Mouse (Mus musculus) embryonic facial prominence, embryonic 10.5 days (tissue): ENCODE data around the gene Ung. TPM values are rescaled to one million over a fixed set of nuclear protein-coding genes. Genes with fewer than 3 reads are reported as not detected.

Source experiments
- DNase-seq: peaks from one replicate; pipeline ENCODE4 v3.0.0-alpha.2; 2017; ENCODE audit warnings: low spot score
- H3K27ac ChIP-seq: fragments of 300-500 bp; sonication (generic); replicated peaks from 2 replicates; pipeline ENCODE4 v1.5.1; 2016; ENCODE audit warnings: mild to moderate bottlenecking
- H3K27me3 ChIP-seq: fragments of 300-500 bp; sonication (generic); replicated peaks from 2 replicates; pipeline ENCODE4 v1.6.1; 2016; ENCODE audit warnings: low read depth, mild to moderate bottlenecking; ENCODE audit not compliant: poor library complexity, severe bottlenecking
- H3K36me3 ChIP-seq: fragments of 300-500 bp; sonication (generic); replicated peaks from 2 replicates; pipeline ENCODE4 v1.6.1; 2016; ENCODE audit warnings: mild to moderate bottlenecking, moderate library complexity
- H3K4me1 ChIP-seq: fragments of 300-500 bp; sonication (generic); 2 replicates; pipeline ENCODE4 v1.6.1; 2016
- H3K4me3 ChIP-seq: fragments of 300-500 bp; sonication (generic); 2 replicates; pipeline ENCODE4 v1.5.1; 2016; ENCODE audit warnings: mild to moderate bottlenecking, moderate library complexity
- H3K9me3 ChIP-seq: fragments of 300-500 bp; sonication (generic); 2 replicates; pipeline ENCODE4 v1.6.1; 2016; ENCODE audit warnings: mild to moderate bottlenecking
- WGBS: fragments of 180-500 bp; shearing (Covaris S2); methylation state at CpG from one replicate; pipeline ENCODE4 v1.1.7; 2016; 5-methylcytosine and 5-hydroxymethylcytosine counted together
- polyA plus RNA-seq: library from polyadenylated mRNA; unstranded; fragments of >200 nt; fragmentation: Nextera tagmentation; extraction: Ambion mirVana; gene quantifications from 2 replicates; pipeline ENCODE4 v1.2.1, GENCODE M21; 2016

The Ung gene
- polyA plus RNA-seq, 1 experiment from 2014 or later, result 76.0 TPM

GRCm38 (mm10) chr5:114177966-114178719 is 48.0 kb downstream of the Ung start:
- Histone ChIP-seq H3K9me3 (no peaks in the 10 kb centered on the region), H3K4me3 (no peak overlapping the region), H3K4me1 (peaks cover 24% of the 10 kb centered on the region), H3K36me3 (no peaks in the 10 kb centered on the region), H3K27ac (no peak overlapping the region), H3K27me3 (peaks cover 11% of the 10 kb centered on the region)
- WGBS, result 86% methylated on average over 4 of the region's 4 CpGs
- DNase-seq, result no peak

- H3K27me3 ChIP-seq, result peaks cover 3% of the 10 kb centered on the region; the same call in 1 of the 2 replicates
- H3K36me3 ChIP-seq, result no peaks in the 10 kb centered on the region
- H3K4me3 ChIP-seq, result no peak overlapping the region
- 89% methylated on average over 11 of the region's 11 CpGs for WGBS
- DNase-seq, result no peak
- H3K27ac ChIP-seq, result no peak overlapping the region
- peaks cover 17% of the 10 kb centered on the region for H3K4me1 ChIP-seq
- H3K9me3 ChIP-seq, result no peaks in the 10 kb centered on the region
Measured at GRCm38 (mm10) chr5:114179541-114179940, 49.4 kb downstream of the Ung start.

- no peaks in the 10 kb centered on the region for H3K9me3 ChIP-seq
- no peaks in the 10 kb centered on the region for H3K36me3 ChIP-seq
- no peak overlapping the region for H3K4me3 ChIP-seq
- no peak overlapping the region for H3K27ac ChIP-seq
- H3K4me1 ChIP-seq, result peaks cover 5% of the 10 kb centered on the region; the same call in 1 of the 2 replicates
- no peaks in the 10 kb centered on the region for H3K27me3 ChIP-seq
- 94% methylated on average over 2 of the region's 2 CpGs for WGBS
- no peak for DNase-seq
Measured at GRCm38 (mm10) chr5:114183493-114183892, 53.3 kb downstream of the Ung start.

- 0 out of 2 replicates have a peak, but pooled peaks cover 6% of the 10 kb centered on the region for H3K27me3 ChIP-seq
- H3K4me1 ChIP-seq, result peaks cover 10% of the 10 kb centered on the region
- no peak for DNase-seq
- WGBS, result 68% methylated on average over 2 of the region's 2 CpGs
- no peak overlapping the region for H3K27ac ChIP-seq
- no peaks in the 10 kb centered on the region for H3K36me3 ChIP-seq
- no peaks in the 10 kb centered on the region for H3K9me3 ChIP-seq
- no peak overlapping the region for H3K4me3 ChIP-seq
Measured at GRCm38 (mm10) chr5:114187108-114187507, 56.9 kb downstream of the Ung start.

Other genes starting within 250 kb of the Ung start
- 178 and 198 TPM in 2 replicates for gene Coro1c, start 221.6 kb upstream of the Ung start, polyA plus RNA-seq
- gene Ssh1, start 136.5 kb upstream of the Ung start, polyA plus RNA-seq, result 15.6 and 17.9 TPM in 2 replicates
- not detected in 2 replicates for gene Dao, start 126.7 kb upstream of the Ung start, polyA plus RNA-seq
- gene Usp30, start 64.9 kb upstream of the Ung start, polyA plus RNA-seq, result 11.9 and 12.9 TPM in 2 replicates
- 4.2 and 4.4 TPM in 2 replicates for gene Svop, start 38.8 kb upstream of the Ung start, polyA plus RNA-seq
- gene Alkbh2, start 2.2 kb upstream of the Ung start, polyA plus RNA-seq, result 12.9 and 13.4 TPM in 2 replicates
- gene Acacb, start 16.1 kb downstream of the Ung start, polyA plus RNA-seq, result 3.2 and 4.4 TPM in 2 replicates
- gene Foxn4, start 143.4 kb downstream of the Ung start, polyA plus RNA-seq, result 1.00 and 1.1 TPM in 2 replicates
- gene Myo1h, start 158.8 kb downstream of the Ung start, polyA plus RNA-seq, result 0.94 and 1.2 TPM in 2 replicates